Mouse (Mus musculus) kidney, embryonic 15.5 days (tissue): Measurements from ENCODE around the gene Clcnkb. TPM values are rescaled to one million over a fixed set of nuclear protein-coding genes. Genes with fewer than 3 reads are reported as not detected.
A peak's percentile ranks its signal among the peaks of the same experiment; 100 is the strongest.

Source experiments
- ATAC-seq: fragments of 200-750 bp; cut with Nextera tagmentation; replicated peaks from 2 replicates; pipeline ENCODE4 v1.8.0; 2017; ENCODE audit warnings: moderate TSS enrichment; ENCODE audit not compliant: low FRiP score
- H3K27ac ChIP-seq: fragments of 300-500 bp; sonication (generic); 2 replicates; pipeline ENCODE4 v1.5.1; 2015; ENCODE audit warnings: mild to moderate bottlenecking, inconsistent platforms
- H3K27me3 ChIP-seq: fragments of 300-500 bp; sonication (generic); 2 replicates; pipeline ENCODE4 v1.6.1; 2015; ENCODE audit warnings: inconsistent platforms
- H3K36me3 ChIP-seq: fragments of 300-500 bp; sonication (generic); 2 replicates; pipeline ENCODE4 v1.6.1; 2015; ENCODE audit warnings: inconsistent platforms
- H3K4me1 ChIP-seq: fragments of 300-500 bp; sonication (generic); 2 replicates; pipeline ENCODE4 v1.6.1; 2015; ENCODE audit warnings: inconsistent platforms
- H3K4me2 ChIP-seq: fragments of 300-500 bp; sonication (generic); 2 replicates; pipeline ENCODE4 v1.6.1; 2015; ENCODE audit warnings: moderate library complexity, mild to moderate bottlenecking, inconsistent platforms
- H3K4me3 ChIP-seq: fragments of 300-500 bp; sonication (generic); replicated peaks from 2 replicates; pipeline ENCODE4 v1.5.1; 2015; ENCODE audit warnings: mild to moderate bottlenecking, inconsistent platforms
- H3K9ac ChIP-seq: fragments of 300-500 bp; sonication (generic); 2 replicates; pipeline ENCODE4 v1.6.1; 2015; ENCODE audit warnings: mild to moderate bottlenecking, inconsistent platforms
- H3K9me3 ChIP-seq: fragments of 300-500 bp; sonication (generic); replicated peaks from 2 replicates; pipeline ENCODE4 v1.6.1; 2016; ENCODE audit warnings: inconsistent platforms
- WGBS: fragments of 180-500 bp; shearing (Covaris S2); methylation state at CpG from one replicate; pipeline ENCODE4 v1.1.7; 2015; ENCODE audit warnings: mixed read lengths; 5-methylcytosine and 5-hydroxymethylcytosine counted together
- polyA plus RNA-seq: library from polyadenylated mRNA; unstranded; fragments of >200 nt; fragmentation: Nextera tagmentation; extraction: Ambion mirVana; gene quantifications from 2 replicates; pipeline ENCODE4 v1.2.1, GENCODE M21; 2015

Clcnkb gene
- polyA plus RNA-seq, 1 experiment from 2014 or later: 19.5 TPM

DNA sequence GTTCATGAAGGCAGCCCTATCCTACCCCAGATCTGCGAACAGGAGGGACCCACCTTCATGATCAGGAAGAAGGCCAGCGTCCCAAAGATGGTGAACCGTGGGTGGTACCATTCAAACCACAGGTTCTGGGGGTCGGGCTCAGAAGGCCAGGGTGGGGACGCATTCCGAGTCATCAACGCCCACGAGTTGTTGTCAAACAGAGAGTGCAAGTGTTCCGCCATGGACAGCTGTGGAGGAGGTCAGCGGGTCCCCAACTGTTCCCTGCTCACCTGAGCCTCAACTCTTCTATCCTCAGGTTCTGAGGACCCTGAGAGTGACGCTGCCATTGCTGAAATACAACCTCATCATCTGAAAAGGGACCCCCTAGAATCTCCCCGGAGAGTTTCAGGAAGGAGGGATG, 24.5 kb downstream of the Clcnkb start:
- no peaks in the 10 kb centered on the region for H3K9me3 ChIP-seq
- H3K4me3 ChIP-seq: no peak overlapping the region
- H3K4me1 ChIP-seq: peaks cover 11% of the 10 kb centered on the region
- WGBS: 70% methylated on average over 12 of the region's 12 CpGs
- no peak overlapping the region for H3K4me2 ChIP-seq
- H3K27me3 ChIP-seq: no peaks in the 10 kb centered on the region
- H3K27ac ChIP-seq: no peak overlapping the region
- ATAC-seq: no peak
- H3K9ac ChIP-seq: no peak overlapping the region
- no peaks in the 10 kb centered on the region for H3K36me3 ChIP-seq

DNA sequence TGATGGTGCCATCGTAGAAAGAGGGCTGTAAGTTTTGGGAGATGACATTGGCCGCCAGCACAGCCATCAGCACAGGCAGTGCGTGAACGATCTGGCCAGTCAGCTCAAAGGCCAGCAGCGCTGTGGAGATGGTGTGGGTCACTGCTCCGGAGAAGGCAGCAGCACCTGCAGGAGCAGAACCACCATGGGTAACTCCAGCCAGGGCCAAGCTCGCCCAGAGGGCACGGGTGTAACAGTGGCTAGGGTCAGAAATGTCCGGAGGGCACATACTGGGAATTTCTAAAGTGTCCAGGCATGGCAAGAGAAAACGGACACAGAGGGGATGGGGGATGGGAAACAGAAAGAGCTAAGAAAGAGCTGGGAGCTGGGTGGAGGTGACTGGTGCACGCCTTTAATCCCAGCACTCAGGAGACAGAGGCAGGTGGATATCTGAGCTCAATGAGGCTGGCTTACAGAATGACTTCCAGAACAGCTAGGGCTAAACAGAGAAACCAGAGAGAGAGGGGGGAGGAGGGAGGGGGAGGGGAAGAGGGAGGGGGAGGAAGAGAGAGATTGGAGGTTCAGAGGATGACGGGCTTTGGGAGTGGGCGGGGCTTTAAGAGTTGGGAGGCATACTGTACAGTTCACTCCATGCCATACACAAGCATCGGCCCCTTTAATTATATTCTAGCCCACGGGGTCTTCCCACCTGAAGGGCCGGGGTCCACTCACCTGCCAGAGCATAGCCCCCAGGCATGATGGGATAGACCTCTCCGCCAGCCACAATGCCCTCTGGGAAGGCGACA, 26.3 kb downstream of the Clcnkb start:
- Histone ChIP-seq H3K4me1 (peaks cover 10% of the 10 kb centered on the region), H3K4me2 (no peak overlapping the region), H3K27me3 (peaks cover 3% of the 10 kb centered on the region), H3K9ac (no peak overlapping the region), H3K9me3 (no peaks in the 10 kb centered on the region), H3K4me3 (no peak overlapping the region), H3K36me3 (no peaks in the 10 kb centered on the region), H3K27ac (no peak overlapping the region)
- no peak for ATAC-seq
- WGBS: 72% methylated on average over 18 of the region's 18 CpGs

DNA sequence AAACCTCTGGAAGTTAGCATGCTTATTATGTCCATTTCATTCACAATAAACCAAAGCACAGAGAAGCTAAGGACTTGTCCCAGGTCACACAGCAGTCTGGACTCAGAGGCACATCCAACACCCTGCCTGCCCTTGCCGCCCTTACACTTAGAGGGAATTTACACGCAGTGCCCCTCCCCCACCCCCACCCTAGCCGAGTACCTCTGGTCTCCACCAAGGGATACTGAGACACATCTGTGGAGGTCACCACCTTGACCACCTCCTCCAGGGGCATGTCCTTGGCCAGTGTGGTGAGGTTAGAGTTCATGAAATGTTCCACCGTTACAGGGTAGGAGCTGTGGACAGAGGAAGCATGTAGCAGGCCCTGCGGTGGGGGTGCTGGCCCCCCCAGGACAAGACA, 27.9 kb downstream of the Clcnkb start:
- ATAC-seq: no peak
- no peak overlapping the region for H3K4me3 ChIP-seq
- peaks cover 14% of the 10 kb centered on the region for H3K4me1 ChIP-seq
- H3K27ac ChIP-seq: no peak overlapping the region
- no peaks in the 10 kb centered on the region for H3K9me3 ChIP-seq
- WGBS: 66% methylated on average over 5 of the region's 5 CpGs
- H3K36me3 ChIP-seq: no peaks in the 10 kb centered on the region
- peaks cover 20% of the 10 kb centered on the region for H3K27me3 ChIP-seq
- H3K9ac ChIP-seq: no peak overlapping the region
- H3K4me2 ChIP-seq: no peak overlapping the region

DNA sequence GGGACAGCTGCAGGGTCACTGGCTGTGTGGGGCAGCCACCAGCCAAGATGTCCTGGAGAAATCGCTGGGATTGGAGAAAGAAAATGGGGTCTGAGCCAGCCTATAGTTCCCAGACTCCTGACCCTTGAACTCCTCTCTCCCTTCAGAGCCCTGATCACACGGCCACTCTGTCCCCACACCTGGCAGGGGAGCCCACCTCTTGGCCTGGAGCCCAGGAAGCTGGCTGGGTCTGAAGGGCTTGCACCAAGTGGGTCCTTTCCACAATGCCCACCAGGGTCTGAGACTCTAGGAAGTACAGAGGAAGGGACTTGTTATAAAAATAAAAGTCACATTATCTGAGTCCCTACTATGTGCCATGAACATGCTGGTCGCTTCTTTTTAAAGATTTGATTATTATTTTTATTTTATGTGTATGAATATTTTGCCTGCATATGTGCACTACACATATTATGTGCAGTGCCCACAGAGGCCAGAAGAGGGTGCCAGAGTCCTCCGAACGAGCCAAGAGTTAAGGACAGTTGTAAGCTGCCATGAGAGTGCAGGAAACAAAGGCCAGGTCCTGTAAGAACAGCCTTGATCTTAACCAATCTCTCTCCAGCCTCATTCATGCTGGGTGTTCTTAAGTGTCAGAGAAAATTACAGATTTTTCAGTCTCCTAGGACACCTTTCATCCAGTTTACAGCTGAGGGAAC, 28.6 kb downstream of the Clcnkb start:
- no peak for ATAC-seq

DNA sequence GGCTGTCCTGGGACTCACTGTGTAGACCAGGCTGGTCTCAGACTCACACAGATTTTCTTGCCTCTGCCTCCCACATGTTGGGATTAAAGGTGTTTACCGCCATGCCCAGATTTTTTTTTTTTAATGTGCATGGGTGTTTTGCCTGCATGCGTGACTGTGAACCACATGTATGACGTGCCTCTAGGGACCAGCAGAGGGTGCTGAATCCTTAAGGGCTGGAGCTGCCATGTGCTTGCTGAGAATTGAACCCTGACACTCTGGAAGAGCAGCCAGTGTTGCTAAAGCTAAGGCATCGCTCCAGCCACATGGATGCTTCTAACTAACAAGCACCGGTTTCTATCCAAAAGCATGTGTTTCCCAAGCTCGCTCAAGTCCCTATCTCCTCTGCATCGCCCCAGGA, 29.7 kb downstream of the Clcnkb start:
- 74% methylated on average over 7 of the region's 7 CpGs for WGBS
- Histone ChIP-seq H3K9ac (no peak overlapping the region), H3K4me2 (no peak overlapping the region)

More for the DNA sequence above, 28.6 kb downstream of the Clcnkb start:
- H3K4me1 ChIP-seq: peaks cover 21% of the 10 kb centered on the region
- no peak overlapping the region for H3K4me2 ChIP-seq
- no peaks in the 10 kb centered on the region for H3K9me3 ChIP-seq
- no peak overlapping the region for H3K9ac ChIP-seq
- peaks cover 27% of the 10 kb centered on the region for H3K27me3 ChIP-seq
- no peaks in the 10 kb centered on the region for H3K36me3 ChIP-seq
- H3K27ac ChIP-seq: no peak overlapping the region
- H3K4me3 ChIP-seq: no peak overlapping the region
- 17% methylated on average over 5 of the region's 5 CpGs for WGBS

DNA sequence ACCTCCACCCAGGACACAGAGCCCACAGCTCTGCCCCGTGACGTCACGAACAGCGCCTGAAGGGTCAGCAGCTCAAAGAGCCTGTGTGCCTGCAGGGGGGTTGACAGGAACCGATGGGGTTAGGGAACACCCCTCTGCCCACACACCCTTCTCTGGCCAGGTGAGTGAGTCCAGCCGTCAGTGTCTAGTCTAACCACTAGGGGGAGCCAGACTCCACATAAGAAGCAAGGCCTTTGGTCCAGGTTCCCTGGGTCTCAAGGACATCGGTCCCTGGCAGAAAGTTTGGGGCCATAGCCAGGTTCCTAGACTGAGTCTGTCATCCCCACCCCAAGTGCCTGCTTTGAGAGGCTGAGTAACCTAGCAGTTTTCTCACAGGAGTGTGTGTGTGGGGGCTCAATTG, 30.5 kb downstream of the Clcnkb start:
- H3K9me3 ChIP-seq: no peaks in the 10 kb centered on the region
- ATAC-seq: 0 out of 2 replicates have a peak, but pooled peaks have one; percentile 38
- no peak overlapping the region for H3K4me3 ChIP-seq
- H3K9ac ChIP-seq: no peak overlapping the region
- no peak overlapping the region for H3K4me2 ChIP-seq
- H3K27me3 ChIP-seq: peaks cover 45% of the 10 kb centered on the region
- H3K4me1 ChIP-seq: peaks cover 25% of the 10 kb centered on the region
- no peak overlapping the region for H3K27ac ChIP-seq
- 2% methylated on average over 7 of the region's 7 CpGs for WGBS
- no peaks in the 10 kb centered on the region for H3K36me3 ChIP-seq

More for the DNA sequence above, 29.7 kb downstream of the Clcnkb start:
- Histone ChIP-seq H3K27ac (no peak overlapping the region), H3K27me3 (peaks cover 38% of the 10 kb centered on the region), H3K4me1 (peaks cover 25% of the 10 kb centered on the region), H3K36me3 (no peaks in the 10 kb centered on the region), H3K9me3 (no peaks in the 10 kb centered on the region), H3K4me3 (no peak overlapping the region)
- no peak for ATAC-seq

DNA sequence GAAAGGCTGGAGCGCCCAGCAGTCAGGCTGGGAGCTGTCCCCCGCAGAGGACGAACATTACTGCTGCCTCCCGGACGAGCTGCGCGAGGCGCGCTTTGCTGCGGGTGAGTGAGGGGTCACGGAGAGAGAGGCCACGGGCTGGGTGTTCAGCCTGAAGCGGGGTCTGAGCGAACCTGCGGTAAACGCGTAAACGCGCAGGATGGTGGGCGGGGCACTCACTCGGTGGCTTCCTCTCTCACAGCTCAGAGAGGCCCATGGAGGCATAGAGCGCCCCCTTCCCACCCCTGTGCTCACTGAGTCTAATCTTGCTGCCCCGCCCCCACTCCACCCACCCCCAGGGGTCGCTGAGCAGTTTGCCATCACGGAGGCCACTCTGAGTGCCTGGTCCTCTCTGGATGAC, 33.4 kb downstream of the Clcnkb start:
- H3K4me1 ChIP-seq: peaks cover 23% of the 10 kb centered on the region
- ATAC-seq: peak; percentile 34; the same call in 1 of the 2 replicates
- no peaks in the 10 kb centered on the region for H3K36me3 ChIP-seq
- WGBS: under 1% methylated on average over 25 of the region's 25 CpGs
- H3K4me2 ChIP-seq: peak overlapping the region; percentile 84
- H3K9ac ChIP-seq: peak overlapping the region; percentile 31; the same call in 1 of the 2 replicates
- no peaks in the 10 kb centered on the region for H3K9me3 ChIP-seq
- peak overlapping the region; percentile 42 for H3K4me3 ChIP-seq
- H3K27me3 ChIP-seq: peaks cover 52% of the 10 kb centered on the region
- H3K27ac ChIP-seq: no peak overlapping the region

DNA sequence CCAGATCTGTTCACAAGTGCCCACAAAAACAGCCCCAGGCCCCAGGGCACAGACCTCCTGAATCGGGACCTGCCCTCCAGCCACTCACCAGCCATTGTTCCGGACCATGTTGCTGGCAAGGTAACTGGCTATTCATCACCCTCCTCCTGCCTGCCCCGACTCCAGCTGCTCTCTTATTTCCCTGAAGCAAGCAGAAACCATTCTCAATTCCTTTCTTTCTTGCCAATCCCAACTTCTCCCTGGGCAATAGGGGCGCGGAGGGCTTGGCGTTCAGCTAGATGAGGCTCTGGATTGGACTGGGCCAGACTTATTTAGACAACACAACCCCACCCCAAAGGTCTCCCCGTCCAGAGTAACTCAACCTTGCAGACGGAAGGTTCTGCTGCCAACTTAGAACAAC, 36.1 kb downstream of the Clcnkb start:
- H3K9me3 ChIP-seq: no peaks in the 10 kb centered on the region
- H3K9ac ChIP-seq: no peak overlapping the region
- 62% methylated on average over 8 of the region's 8 CpGs for WGBS
- H3K4me3 ChIP-seq: no peak overlapping the region
- peaks cover 50% of the 10 kb centered on the region for H3K27me3 ChIP-seq
- H3K36me3 ChIP-seq: no peaks in the 10 kb centered on the region
- H3K4me2 ChIP-seq: no peak overlapping the region
- peaks cover 18% of the 10 kb centered on the region for H3K4me1 ChIP-seq
- H3K27ac ChIP-seq: no peak overlapping the region
- no peak for ATAC-seq

DNA sequence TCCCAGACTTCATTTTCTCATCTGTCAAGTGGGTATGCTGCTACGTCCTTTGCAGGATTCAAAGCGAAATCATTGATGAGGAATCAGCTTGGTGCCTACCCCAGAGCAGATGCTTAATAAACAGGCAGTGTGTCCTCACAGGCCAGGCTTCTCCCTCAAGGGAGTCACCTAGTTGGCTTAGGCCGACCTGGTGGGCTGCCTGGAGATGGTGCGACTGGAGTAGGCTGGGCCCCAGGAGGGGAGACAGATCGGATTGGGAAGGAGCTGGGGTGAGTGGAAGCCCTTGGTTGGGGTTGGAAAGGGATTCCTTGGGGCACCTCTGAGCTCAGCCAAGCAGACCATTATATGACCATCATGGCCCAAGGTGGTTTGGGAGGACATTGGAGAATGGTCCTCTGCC, 43.4 kb downstream of the Clcnkb start:
- Histone ChIP-seq H3K36me3 (no peaks in the 10 kb centered on the region), H3K4me3 (no peak overlapping the region), H3K27me3 (peaks cover 14% of the 10 kb centered on the region), H3K4me1 (peaks cover 17% of the 10 kb centered on the region), H3K27ac (no peak overlapping the region), H3K9me3 (no peaks in the 10 kb centered on the region), H3K9ac (no peak overlapping the region), H3K4me2 (no peak overlapping the region)
- ATAC-seq: no peak
- 92% methylated on average over 5 of the region's 5 CpGs for WGBS

DNA sequence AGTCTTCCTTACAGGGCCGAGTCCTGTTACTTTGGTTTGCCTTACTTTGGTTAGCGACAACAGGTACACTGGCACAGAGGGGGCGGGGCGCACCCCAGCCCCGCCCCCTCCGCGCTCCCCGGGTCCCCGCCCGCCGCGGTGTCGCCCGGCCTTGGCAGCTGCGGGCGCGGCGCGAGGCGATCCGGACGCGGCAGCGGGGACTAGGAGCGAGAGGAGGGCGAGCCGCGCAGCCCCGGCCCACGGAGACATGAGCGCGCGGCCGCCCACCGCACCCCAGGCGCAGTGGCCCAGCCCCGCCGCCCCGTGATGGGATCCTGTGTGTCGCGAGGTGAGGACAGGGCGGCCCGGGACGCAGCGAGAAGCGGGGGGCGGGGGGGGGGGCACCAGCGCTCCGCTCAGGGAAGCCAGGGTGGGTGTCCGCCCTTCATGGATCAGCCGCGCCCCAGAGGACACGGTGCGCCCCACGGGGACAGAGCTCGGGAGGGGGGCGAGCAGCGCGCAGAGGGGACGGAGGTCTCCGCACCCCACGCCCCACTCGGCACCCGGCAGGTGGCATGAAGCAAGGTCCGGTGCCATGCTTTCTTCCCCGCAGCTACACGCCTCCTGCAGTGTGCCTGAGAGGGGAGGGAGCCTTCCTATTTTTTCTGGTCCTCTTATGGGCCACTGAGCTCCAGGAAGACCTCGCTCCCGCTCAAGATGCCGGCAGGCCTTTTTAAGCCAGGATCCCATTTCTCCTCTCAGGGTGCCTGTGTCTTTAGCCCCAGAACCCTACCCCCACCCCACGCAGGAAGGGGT, 47.6 kb downstream of the Clcnkb start, which contains the start of gene Fam131c:
Gene Fam131c, plus strand, starts transcription at position 224 of the 795 bp plus-strand sequence.
- no peak within 1 kb of the TSS for H3K27ac ChIP-seq
- H3K9me3 ChIP-seq: no peaks in the 10 kb centered on the region
- peak within 1 kb of the TSS; percentile 60 for H3K4me3 ChIP-seq
- ATAC-seq: peak; percentile 31; the same call in 1 of the 2 replicates
- WGBS: 1% methylated on average over 65 of the region's 71 CpGs
- H3K36me3 ChIP-seq: no peaks in the 10 kb centered on the region
- H3K27me3 ChIP-seq: peaks cover 52% of the 10 kb centered on the region
- H3K9ac ChIP-seq: peak within 1 kb of the TSS; percentile 59
- peaks cover 33% of the 10 kb centered on the region for H3K4me1 ChIP-seq
- H3K4me2 ChIP-seq: peak within 1 kb of the TSS; percentile 100

DNA sequence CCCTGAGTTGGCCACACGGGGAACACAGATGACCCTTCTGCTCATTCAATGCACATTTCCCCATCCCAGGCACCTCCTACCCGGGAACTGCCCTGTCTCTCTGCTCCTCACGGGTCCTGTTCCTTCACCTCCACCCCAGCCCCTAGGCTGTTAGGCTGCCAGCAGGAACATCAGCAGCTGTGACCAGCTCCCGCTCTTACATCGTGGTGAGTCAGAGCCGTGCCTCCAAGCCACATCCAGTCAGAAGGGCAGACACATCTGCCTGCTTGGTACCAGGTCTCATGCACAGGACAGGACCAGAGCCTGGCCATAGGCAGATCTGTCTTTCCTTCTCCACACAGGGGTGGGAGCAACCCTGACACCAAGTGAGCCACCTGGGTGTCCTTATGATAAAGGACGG, 49.9 kb downstream of the Clcnkb start:
- no peak for ATAC-seq
- Histone ChIP-seq H3K27me3 (peaks cover 52% of the 10 kb centered on the region), H3K9ac (no peak overlapping the region), H3K4me3 (no peak overlapping the region), H3K4me1 (peaks cover 36% of the 10 kb centered on the region), H3K27ac (no peak overlapping the region), H3K36me3 (no peaks in the 10 kb centered on the region), H3K9me3 (no peaks in the 10 kb centered on the region), H3K4me2 (no peak overlapping the region)
- 56% methylated on average over 7 of the region's 7 CpGs for WGBS

DNA sequence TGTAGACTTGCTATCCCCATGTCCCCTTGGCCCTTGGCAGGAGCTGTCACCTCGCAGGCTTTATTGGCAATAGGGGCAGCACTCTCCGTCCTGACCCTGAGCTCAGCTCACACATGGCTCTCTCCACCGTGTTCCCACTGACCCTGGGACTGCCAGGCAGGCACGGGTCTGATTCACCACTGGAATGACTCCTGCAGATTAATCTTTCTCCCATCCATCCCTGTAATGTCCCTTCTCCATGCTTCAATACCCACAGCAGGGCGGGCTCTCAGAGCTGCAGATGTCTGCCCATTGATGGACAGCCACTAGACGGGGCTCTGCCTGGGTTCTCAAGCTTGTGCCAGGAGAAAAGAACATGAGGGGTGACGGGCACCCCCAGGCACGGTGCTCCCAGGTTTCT, 50.7 kb downstream of the Clcnkb start:
- no peaks in the 10 kb centered on the region for H3K9me3 ChIP-seq
- peaks cover 36% of the 10 kb centered on the region for H3K4me1 ChIP-seq
- peaks cover 52% of the 10 kb centered on the region for H3K27me3 ChIP-seq
- no peaks in the 10 kb centered on the region for H3K36me3 ChIP-seq
- WGBS: 32% methylated on average over 8 of the region's 8 CpGs
- H3K4me3 ChIP-seq: no peak overlapping the region
- no peak; the same call in 1 of the 2 replicates for ATAC-seq
- H3K4me2 ChIP-seq: no peak overlapping the region
- H3K27ac ChIP-seq: peak overlapping the region; percentile 56; the same call in 1 of the 2 replicates
- H3K9ac ChIP-seq: no peak overlapping the region
